Mouse (Mus musculus): ENCODE measurements around the gene Frzb.
"Not testable (repeated sequence)": the region's sequence is repeated elsewhere in the genome, so short reads cannot be mapped to it uniquely, and the experiment has no call there.

The Frzb gene

DNA sequence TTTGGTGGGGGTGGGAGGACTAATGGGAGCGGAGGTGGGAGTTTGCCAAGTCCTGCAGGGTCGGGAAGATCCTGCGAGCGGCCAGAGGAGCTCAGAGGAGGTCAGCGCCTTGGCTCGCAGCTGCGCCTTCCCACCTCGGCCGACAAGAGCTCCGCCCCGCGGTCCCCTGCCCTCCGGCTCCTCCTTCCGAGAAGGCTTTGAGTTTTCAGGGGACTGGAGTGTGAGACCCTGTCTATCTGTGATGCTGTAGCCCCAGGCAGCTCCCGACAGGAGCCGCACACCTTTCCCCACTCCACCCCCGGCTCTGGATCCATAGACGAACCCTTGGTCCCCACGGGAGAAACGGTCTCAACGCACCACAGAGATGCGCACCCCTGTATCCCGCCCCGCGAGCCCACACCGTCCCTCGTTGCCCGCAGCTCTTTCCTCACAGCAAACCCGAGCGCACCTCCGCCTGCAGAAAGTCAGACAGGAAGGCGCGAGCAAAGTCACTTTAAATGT lies at the start of gene Frzb:
Frzb (minus strand) TSS at position 335 of the 501 bp plus-strand sequence.
- in situ Hi-C loops (cut with MboI, MseI) = no loop called here

DNA sequence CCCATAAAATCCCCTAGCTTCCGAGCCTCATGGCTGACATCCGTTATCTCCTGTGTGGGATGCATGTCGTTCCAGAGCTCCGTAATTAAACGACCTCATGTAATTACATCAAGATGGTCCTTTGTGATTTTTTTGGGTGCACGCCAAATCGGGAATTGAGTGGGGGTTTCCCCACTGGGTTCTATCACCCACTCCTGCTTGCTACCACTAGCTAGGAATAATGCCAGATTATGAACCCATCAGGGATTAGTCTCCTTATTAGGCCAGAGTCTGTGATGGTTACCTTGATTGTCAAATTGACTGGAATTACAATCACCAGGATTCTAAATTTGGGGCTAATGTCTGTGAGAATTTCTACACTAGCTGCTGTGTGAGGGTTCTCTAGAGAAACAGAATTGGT lies 47.9 kb upstream of the Frzb start:
- in situ Hi-C loops (cut with MboI, MseI) = not testable (repeated sequence)

DNA sequence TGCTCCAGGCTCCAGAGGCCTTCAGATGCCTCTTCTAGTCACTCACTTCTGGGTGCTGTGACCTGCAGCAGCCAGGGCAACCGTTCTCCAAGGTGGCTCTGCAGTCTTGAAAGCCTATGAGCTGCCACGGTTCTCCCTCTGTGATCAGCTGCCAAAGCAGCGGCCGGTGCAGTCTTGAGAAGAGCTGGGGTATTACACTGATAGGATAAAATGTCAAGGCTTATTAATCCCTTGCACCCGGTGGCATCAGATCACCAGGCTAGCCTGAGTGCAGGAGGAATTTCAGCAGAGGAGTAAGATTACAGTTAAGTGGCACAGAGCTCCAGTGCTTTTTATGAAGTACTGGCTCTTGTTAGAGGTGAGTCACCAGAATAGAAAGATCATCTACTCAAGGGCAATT lies 39.4 kb upstream of the Frzb start:
- in situ Hi-C loops (cut with MboI, MseI) = no loop called here

DNA sequence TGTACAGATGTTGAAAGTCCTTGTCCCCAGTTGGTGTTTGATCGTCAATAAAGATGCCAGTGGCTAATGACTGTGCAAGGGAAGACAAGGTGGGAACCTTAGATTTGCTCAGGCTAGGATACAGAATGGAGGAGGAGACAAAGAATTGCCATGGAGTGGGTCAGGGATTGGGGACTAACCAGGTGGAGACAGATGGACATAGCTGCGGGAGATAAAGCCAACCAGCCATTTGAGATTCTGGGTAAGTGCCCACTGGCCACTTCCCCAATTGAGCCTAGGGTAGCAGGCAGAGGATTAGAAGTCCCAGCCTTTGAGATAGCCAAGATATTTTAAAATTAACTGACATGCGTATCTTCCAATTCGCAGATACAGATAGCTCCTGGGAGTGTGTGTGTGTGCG lies 37.5 kb upstream of the Frzb start:
- in situ Hi-C loops (cut with MboI, MseI) = no loop called here

DNA sequence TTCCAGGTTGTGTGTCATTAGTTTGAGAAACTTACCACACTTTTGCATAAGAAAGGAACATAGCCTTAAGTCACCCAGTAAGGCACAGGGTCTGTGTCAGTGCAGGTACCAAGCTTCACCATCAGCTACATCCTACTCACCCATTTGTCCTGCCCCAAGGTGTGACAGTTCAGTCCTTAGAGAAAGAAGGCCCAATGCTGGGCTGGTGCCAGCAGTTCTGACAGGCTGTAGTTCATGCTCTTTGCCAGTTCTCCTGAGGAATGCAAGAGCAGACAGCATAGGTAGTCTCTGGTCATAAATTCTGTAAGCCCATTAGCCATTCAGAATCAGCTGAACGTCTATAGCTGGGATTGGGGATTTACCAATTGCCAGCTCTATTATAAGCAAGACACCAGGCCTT lies 28.4 kb upstream of the Frzb start:
- in situ Hi-C loops (cut with MboI, MseI) = no loop called here

DNA sequence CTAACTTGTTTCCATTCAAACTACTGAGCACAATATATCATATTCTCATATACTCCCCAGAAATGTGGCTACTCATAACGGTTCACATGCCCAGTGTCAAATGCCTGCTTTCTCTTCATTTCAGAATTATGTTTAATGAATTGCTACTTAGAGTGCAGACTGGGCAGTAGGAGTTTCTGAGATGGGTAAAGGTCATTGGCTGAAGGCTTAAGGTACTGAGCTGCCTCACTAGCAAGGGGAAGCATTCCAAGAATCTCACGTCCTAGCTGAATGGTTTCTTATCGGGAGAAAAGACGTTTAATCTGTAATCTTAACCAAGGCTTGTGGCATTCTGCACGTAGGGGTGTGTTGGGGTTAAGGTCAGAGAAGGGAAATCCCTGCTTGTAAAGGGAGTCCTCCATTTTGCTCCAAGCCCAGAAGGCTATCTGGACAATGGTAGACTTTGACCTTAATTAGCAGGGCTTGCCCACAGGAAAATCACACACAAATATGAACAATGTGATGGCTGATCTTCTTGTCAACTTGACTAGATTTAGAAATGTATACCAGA lies 26.9 kb upstream of the Frzb start:
- in situ Hi-C loops (cut with MboI, MseI) = loop anchor here (25.0 kb wide), 1 partner anchor 1612 kb away; the partner anchor contains the start of gene Ube2e3

DNA sequence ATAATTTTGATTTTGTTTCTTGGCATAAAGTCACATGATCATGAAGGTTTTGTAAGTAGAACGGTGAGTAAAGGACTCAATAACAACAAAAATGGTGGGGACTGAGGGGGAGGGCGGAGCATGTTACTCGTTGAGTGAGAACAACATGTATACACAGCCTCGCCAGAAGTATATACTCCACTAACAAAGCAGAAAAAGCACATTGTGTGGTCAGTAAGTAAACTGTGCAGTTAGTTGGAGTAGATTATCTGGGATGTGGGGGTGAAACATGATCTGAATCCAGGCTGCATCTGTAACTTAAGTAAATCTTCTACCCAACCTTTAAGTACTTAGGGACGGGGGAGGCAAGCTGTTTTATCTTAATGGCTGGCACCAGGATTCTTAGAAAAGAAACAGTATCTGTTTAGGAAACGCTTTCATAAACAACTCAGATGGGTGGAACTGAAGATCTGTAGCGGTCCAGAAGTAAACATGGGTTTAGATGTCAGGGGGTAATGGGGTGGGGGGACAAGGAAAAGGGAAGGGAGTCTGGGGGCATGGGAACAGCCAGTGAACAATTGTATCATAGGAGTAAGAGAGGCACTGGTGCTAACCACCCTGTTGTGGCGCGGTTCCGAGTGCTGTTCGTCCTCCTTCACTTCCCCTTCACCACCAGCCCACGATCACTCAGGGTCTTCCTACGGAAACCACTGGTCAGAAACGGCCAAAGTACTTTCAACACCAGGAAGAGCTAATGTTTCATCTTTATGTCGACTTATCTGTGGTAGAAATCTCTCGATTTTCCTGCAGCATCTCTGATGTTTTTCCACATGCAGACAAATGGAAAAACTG lies 18.8 kb upstream of the Frzb start:
- in situ Hi-C loops (cut with MboI, MseI) = loop anchor here (10.0 to 25.0 kb wide), 2 partner anchors 91 to 1604 kb away; partner anchors contain the start of gene Ube2e3

DNA sequence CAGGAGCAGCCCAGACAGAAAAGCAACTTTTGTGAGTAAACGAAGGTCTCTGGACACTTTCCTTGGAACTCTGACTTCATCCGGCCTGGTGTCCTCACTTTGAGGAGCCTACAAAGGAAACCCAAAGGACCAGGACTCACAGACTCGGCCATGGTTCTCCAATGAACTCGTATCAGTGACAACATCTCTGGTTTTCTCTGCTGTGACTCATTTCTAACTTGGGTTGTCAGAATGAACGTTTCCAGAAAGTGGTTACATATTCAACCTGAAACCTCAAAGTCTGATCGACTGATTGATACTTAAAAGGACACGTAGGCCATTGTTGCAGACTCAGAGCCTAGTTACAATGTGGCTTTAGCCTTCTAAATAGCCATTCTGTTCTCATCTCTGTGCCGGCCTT lies 14.4 kb upstream of the Frzb start:
- in situ Hi-C loops (cut with MboI, MseI) = loop anchor here (5.0 to 25.0 kb wide), 3 partner anchors 87 to 1600 kb away; partner anchors contain the start of gene Ube2e3

DNA sequence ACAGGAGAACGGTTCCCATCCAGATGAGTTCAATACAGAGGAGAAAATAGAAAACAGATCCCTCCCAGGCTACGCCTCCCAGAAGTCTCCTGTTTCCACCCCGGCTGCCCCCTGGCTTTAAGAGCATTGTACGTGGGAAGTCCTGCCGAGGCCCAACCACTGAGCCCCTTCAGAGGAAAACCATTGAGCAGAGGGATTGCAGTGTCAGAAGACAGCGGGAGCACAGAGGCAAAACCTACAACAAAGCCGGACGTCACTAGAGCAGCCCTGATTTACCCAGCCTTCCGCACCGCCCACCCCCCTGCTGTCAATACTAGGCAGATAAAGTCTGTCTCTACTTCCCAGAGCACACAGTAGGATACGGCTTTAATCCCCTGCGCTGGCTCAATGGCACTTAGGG lies 806 bp upstream of the Frzb start:
- in situ Hi-C loops (cut with MboI, MseI) = no loop called here

DNA sequence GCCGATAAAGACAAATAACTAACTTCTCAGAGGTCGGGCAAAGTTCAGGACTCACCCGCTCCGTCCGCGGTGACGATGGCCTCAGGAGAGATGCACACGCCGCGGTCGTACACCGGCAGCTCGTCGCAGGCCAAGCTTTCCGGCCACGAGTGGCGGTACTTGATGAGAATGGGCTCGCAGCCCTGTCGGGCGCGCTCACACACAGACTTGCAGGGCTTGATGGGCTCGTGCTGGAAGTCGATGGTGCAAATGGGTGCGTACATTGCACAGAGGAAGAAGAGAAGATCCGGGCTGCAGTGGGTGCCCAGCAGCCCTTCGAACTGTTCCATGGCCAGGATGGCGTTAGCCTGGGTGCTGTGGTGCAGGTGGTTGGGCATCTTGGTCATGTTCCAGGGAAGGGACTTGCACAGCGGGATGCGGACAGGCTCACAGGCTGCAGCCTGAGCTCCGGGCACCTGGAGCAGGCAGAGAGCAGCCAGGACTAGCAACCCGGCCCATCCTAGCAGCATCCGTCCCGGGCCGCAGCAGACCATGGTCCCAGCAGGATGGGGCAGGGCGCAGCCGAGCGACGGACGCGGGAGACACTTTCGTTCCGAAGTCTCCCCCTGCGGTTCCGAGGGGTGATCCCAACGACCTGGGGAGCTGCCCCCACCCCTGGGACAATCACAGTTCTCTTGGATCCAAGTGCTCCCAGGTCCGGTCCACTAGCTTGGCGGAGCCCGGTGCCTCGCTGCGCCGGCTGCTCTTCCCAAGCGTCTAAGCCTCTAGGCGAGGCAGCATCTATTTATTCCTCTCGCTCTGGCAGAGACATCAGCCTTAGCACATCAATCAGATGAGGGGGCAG lies 895 bp downstream of the Frzb start:
- in situ Hi-C loops (cut with MboI, MseI) = no loop called here

DNA sequence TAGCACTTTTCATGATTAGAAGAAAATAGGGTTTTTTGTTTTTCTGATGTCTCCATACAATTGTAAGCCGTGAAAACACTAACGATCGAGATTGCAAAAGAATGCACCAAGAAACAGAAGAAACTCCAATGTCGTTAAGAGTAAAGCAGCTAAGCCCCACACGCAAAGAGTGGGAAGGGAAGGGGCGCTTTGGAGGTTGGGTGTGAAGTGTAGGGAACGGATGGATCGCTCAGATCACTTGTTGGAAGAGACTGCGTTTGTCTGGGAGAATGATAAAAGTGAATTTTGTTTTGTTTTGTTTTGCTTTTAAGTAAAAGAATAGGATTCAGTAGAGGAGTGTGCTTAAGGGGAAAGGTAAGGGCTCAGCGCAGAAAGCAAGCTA lies 1.5 kb downstream of the Frzb start:
- in situ Hi-C loops (cut with MboI, MseI) = no loop called here

DNA sequence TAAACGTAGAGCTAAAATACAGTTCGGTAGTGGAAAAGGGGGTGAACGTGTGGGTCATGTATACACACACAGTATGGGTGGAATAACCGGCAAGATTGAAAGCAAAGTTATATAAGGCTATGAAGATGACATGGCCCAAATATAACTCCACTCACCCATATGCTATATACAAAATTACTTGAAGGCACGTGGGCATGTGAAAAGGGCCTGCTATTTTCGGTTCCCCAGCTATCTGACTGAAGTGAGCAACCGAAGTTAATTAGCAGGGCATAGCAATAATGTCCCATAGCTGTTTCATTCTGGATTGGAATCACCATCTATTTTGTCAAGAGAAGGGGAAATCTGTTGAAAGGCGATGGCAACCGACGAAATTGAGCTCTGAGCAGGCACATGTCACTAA lies 1.9 kb downstream of the Frzb start:
- in situ Hi-C loops (cut with MboI, MseI) = no loop called here

DNA sequence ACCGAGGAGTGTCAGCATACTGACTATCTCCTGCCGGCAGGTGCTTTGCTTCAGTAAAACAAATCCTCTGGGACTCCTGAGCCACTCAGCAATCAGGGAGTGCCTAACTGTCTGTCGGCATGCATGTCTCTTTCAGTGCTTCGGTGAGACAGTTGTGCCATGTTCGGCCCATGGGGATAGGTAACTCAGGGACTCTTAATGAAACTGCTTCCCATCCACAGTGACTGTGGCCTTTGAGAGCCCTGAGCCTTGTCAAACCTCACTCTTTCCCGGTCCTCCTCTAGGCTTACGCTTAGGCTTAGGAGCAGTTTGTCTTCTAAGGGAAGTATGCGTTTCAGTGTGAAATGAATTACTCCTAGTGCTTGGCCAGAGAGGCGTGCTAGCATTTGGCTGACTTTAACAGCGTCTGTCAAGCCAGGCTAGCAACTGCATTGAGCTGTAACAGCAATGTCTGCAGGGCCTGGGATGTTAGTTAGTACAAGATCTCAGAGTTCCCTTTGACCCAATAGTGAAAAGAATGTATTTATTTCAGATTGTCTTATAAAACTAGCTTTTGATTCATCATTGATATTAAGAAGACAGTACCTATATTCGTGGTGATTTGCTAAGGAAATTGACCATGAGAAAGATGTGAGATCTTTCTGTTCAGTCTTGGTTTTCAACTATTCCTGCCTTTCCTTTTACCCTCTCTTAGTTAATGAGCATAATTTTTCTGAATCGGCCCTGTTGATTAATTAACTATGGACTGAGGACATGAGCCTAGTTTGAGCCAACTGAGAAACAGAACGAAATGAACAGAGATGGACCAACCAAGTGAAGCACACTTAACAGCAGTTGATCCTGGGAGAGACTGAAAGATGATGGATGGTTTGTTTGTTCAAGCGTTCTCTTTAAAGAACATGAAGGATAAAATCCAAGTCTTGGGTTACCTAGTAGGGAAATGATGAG lies 2.7 kb downstream of the Frzb start:
- in situ Hi-C loops (cut with MboI, MseI) = no loop called here

DNA sequence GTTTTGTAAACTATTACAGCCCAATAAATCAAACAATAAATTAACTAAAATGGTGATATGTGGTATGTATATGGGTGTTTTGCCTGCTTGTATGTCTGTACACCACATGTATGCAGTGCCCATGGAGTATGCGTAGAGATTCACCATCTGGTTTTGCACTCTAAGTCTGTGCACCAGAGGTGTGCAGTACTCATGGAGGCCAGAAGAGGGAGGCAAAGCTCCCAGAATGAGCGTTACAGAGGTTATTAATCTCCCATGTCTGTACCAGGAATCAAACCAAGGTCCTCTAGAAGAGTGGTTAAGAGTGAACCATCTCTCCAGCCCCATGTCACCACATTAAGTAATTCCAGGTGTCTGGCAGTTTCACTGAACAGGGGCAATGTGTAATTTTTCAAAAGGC lies 3.5 kb downstream of the Frzb start:
- in situ Hi-C loops (cut with MboI, MseI) = no loop called here

DNA sequence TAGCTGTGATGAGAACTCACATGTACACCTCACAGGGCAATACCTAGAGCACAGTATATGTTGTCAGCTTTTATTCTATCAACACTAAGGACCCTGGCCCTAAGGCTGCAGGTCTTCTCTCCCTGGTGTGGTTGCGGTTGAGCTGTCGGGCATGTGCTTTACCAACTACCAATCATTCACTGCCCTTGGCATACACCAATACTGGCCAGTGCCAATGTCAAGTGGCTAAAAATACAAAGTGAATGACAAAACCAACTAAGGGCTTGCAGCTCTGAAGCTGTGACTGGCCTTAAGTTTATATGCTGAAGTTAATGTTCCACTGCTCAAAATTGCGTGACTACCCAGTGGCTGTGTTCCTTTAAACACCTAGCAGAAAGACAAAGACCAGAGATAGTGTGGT lies 6.0 kb downstream of the Frzb start:
- in situ Hi-C loops (cut with MboI, MseI) = no loop called here

DNA sequence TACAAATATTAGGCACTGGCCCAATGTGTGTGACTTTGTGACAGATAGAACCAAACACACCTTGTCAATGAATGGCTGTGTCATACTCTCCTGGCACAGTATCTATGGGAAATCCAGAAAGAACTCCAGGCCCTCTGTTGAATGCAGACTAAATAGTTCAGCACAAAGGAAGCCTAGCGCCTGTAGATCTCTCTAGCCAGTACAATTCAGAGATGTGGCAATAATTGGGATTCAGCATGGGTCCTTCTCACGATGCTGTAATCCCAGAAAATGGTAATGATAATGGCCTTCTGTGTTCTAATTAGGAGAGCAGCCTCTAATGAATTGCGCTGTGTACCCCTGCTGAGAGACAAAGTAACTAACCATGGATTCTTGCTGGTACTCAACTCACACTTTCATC lies 8.6 kb downstream of the Frzb start:
- in situ Hi-C loops (cut with MboI, MseI) = no loop called here

DNA sequence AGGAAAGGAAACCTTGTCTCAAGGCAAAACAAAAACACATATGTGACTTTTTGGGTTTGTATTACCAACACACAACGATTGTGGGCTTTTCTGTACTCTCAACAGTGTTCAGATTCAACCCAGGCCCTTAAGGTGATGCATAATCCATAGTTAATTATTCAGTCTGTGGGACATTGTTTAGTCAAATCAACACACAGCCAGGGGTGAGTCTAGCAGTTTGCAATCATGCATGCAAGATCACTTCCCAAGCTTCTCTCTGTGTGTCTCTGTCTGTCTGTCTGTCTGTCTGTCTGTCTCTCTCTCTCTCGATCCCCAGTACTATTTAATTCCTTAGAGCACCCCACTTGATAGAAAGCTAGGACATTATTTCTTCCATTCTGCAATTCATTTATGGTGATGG lies 10.0 kb downstream of the Frzb start:
- in situ Hi-C loops (cut with MboI, MseI) = no loop called here

DNA sequence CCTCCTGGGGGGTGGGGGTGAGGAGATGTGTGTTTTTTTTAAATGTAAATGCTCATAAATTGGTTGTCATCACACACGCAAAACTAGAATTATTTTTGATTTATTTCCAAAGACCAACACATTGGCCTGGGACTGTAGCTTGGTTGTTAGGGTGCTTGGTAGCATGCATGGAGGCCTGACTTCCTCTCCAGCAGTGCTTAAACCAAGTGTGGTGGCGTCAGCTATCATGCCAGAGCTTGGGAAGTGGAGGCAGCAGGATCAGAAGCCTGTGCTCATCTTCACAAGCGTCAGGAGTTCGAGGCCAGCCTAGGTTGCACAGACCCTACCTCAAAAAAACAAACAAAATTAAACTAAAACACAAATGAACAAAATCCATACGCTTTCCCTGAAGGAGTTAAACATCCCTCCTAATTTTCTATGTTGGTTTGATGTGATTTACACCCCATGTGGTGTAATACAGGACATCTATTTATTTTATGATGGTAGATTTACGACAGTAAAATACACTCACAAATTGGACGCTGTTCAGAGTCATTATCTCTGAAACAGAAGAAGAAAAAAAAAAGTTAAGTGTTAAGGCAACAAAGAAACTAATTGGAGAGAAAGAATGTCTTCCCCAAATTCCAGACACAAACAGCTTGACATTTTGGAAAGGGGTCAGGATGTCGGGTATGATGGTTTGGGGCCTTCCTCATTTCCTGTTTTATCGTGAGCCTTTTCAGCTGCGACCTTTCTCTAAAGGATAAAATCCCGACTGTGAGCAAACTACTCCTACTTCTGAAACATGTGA lies 12.4 kb downstream of the Frzb start:
- in situ Hi-C loops (cut with MboI, MseI) = no loop called here

DNA sequence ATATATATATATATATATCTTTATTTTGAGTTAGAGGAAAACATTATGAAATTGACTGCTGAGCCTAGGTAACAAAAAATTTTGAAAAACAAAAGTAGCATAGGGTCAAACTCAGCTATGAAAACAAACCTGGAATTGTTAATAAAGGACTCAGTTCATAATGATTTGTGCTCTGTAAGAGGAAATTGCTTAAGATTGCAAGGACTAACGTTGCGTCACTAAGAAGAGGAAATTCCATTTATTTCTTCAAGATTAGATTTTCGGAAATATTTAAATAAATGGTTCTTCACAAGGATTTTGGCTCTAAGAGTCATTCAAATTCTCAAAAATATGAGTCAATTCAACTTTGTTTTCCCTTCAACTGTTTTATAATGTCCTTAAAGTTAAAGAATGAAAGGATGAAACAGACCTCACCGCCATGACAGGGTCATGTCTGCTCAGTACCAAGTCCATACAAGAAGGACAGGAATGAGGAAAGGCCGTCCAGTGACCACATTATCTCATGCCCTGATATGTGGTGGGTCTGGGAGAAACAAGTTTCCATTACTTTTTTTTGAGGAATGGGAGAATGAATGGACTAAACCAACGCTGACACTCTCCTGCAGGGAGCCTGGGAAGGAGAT lies 14.1 kb downstream of the Frzb start:
- in situ Hi-C loops (cut with MboI, MseI) = no loop called here

Data from T-helper 2 cell (primary cell).